Mouse (Mus musculus) hindlimb bud, embryonic 11.5 days (tissue): ENCODE results near the gene Ppia.
"Not testable (repeated sequence)": the region's sequence is repeated elsewhere in the genome, so short reads cannot be mapped to it uniquely, and the experiment has no call there.

ENCODE experiments used
- DNase-seq: peaks from one replicate; pipeline ENCODE4 v3.0.0-alpha.2; 2012; ENCODE audit warnings: low read depth, low spot score; ENCODE audit errors: extremely low spot score

Gene Ppia

GRCm38 (mm10) chr11:6437667-6438066, 22.4 kb downstream of the Ppia start:
- DNase-seq: no peak

- no peak for DNase-seq
Observed at GRCm38 (mm10) chr11:6440171-6440570, 24.9 kb downstream of the Ppia start.

- no peak for DNase-seq
Observed at GRCm38 (mm10) chr11:6442566-6442965, 27.3 kb downstream of the Ppia start.

- DNase-seq: no peak
Observed at GRCm38 (mm10) chr11:6443102-6443501, 27.9 kb downstream of the Ppia start.

GRCm38 (mm10) chr11:6443727-6444076, 28.5 kb downstream of the Ppia start:
- DNase-seq: no peak

- DNase-seq: peak; percentile 95
Observed at GRCm38 (mm10) chr11:6444077-6444853, 29.0 kb downstream of the Ppia start, which contains the start of gene H2afv. H2afv (minus strand) TSS chr11:6444443.

GRCm38 (mm10) chr11:6445441-6445840, 30.2 kb downstream of the Ppia start:
- no peak for DNase-seq

- no peak for DNase-seq
Observed at GRCm38 (mm10) chr11:6445951-6446350, 30.7 kb downstream of the Ppia start.

GRCm38 (mm10) chr11:6447493-6447892, 32.2 kb downstream of the Ppia start:
- DNase-seq: no peak

- DNase-seq: not testable (repeated sequence)
Observed at GRCm38 (mm10) chr11:6448155-6448554, 32.9 kb downstream of the Ppia start.

- no peak for DNase-seq
Observed at GRCm38 (mm10) chr11:6456083-6456482, 40.8 kb downstream of the Ppia start.

- no peak for DNase-seq
Observed at GRCm38 (mm10) chr11:6463159-6463837, 48.1 kb downstream of the Ppia start.

- no peak for DNase-seq
Observed at GRCm38 (mm10) chr11:6465122-6465521, 49.9 kb downstream of the Ppia start.

- no peak for DNase-seq
Observed at GRCm38 (mm10) chr11:6468541-6468940, 53.3 kb downstream of the Ppia start.
